Mouse (Mus musculus) adrenal gland, postnatal 10 days (tissue): ENCODE data around the gene Gadd45b. TPM values are rescaled to one million over a fixed set of nuclear protein-coding genes. Genes with fewer than 3 reads are reported as not detected.

Experiments used
- DNase-seq: peaks from one replicate; pipeline ENCODE4 v3.0.0; 2021; ENCODE audit warnings: mixed read lengths
- total RNA-seq, 2 experiments: library from RNA; stranded (reverse); gene quantifications; 2 replicates each; pipeline ENCODE4 v1.2.3; 2021

Gene Gadd45b
- total RNA-seq, 2 experiments from 2014 or later: 11.7 to 44.5 TPM

DNA sequence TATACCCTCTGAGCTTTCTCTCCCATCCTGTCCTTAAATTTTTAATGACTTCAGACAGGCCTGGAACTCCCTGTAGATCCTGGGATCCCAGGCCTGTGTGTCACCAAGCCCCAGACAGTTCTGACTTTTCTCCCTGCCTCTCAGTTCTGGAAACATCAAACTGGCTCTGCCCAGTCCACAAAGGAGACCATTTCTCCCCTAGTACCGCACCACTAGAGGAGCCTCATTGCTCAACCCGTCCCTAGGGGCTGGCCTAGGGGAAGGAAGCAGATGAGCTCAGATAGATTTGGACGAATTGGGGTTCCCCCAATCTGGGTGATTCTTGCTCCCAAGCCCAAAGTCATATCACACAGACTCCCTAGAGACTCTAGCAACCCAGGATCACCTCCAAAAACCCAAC lies 5.4 kb downstream of the Gadd45b start:
- DNase-seq: no peak

DNA sequence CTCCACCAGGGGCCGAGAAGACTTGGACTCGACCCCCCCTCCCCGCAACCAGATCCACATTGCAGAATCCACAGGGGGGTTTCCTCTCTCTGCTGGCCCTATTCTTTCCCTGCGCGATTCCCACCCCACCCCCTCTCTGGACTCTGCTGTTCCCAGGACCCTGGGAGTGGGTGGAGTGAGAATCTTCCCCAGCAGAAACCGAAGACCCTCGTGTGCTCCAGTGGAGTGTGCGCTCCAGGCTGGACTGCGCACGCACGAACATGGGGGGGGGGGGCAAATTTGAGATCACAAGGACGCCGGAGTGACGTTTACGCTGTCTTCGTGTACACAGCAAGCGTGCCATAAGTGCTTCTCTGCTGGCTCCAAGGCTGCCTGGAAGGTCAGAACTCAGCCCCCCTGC lies 5.8 kb downstream of the Gadd45b start:
- DNase-seq: no peak

DNA sequence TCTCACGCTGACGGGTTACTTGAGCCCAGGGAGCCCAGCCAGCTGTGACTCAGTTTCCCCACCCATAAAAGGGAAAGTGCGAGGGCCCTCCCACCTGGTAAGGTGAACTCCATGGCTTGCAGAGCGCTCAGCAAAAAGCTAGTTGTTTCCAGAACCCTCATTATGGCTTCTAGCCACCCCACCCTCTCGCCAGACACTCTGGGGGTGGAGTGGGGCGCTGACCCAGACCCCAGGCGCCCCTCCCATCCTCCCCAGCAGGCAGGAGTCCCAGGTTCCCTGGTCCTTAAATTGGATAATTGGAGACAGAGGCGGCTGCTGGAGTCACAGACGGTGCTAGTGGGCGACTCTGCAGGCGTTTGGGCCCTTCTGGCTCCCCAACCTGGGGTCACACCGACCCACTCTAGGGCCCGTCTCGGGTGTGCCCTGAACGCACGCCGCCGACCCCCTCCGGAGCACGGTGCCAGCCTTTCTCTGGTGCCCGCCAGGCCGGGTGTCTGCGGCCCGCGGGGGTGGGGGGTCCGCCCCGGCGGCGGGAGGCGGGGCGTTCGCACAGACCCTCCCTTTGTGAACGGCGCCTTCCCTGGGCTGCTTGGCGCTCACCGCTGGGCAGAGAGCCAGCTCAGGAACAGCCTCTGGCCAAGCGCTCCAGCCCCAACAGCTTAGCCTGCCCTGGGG lies 6.4 kb downstream of the Gadd45b start:
- DNase-seq: peak; percentile 84

DNA sequence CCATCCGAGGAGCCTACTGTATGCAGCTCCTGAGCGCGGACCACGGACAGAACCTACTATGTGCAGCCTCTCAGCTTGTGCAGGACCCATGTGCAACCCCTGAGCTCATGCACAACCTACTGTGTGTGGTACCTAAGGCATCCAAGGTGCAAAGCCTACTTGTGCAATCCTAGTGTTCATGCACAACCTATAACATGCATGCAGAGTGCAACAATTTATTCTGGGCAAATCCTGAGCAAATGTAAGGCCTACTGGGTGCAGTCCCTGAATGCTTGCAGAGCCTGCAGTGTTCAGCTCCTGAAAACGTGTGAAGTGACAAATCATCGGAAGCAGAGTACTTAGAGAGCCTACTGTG lies 6.9 kb downstream of the Gadd45b start:
- DNase-seq: no peak

DNA sequence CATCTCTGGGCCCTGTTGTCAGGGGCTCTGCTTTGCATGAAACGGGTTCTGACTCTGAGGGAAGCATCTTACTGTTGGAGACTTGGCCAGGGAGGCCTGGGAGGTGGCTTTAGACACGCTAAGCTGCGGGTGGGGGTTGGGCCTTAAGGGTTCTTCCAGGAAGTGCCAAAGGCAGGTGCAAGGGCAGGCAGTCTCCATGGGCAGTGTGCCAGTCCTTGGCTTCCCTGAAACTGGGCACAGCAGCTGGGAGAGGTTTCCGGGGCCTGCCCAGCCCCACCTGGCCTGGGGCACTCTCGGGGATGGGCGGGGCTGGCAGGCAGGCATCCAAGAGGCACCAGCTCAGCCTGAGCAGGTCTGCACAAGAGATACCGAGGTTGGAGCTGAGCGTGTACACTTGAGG lies 7.8 kb downstream of the Gadd45b start:
- peak; percentile 65 for DNase-seq

DNA sequence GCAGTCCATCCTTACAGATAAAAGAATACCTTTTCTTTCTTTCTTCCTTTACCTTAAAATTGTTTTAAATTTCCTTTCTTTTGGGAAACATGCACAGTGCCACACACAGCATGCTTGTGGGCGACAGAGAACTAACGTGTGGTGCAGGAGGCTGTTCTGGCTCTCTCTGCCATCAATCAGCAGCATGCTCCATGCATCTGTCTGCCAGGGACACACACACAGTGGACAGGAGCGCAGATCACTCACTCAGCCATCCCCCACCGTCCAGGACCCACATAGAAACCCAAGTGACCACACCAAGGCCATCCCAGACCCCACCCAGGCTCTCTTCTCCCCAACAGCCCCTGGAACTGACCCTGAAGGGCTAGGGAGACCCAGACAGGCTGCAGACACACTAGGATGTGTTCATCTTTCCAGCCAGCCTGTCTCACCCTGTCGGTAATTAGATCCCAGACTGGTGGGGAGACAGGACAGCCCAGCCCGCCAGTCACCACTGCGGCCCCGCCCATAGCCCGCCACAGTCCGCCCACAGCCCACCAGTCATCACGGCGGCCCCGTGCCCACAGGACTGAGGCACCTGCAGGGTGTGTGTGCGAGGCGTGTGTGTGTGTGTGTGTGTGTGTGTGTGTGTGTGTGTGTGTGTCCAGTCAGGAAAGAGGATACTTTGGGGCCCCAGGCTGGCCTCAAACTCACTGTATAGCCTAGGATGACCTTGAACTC lies 9.1 kb downstream of the Gadd45b start:
- DNase-seq: peak; percentile 30

DNA sequence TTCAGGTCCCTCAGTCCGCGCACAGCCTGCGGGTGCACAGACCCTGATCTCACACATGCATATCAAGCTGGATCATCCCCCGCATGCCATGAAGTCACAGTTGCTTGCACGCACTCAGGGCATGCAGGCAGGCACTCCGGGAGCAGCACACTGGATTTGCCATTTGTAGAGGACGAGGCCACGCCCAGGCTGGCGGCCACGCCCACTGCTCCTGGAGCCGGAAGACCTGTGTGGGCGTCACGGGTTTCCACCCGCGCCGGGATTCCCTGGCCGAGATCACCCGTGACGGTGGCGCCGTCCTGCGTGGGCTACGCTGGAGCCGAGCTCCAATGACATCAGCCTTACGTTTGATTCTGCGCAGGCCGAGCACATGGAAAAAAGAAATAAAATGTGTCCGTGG lies 9.8 kb downstream of the Gadd45b start:
- peak; percentile 89 for DNase-seq

DNA sequence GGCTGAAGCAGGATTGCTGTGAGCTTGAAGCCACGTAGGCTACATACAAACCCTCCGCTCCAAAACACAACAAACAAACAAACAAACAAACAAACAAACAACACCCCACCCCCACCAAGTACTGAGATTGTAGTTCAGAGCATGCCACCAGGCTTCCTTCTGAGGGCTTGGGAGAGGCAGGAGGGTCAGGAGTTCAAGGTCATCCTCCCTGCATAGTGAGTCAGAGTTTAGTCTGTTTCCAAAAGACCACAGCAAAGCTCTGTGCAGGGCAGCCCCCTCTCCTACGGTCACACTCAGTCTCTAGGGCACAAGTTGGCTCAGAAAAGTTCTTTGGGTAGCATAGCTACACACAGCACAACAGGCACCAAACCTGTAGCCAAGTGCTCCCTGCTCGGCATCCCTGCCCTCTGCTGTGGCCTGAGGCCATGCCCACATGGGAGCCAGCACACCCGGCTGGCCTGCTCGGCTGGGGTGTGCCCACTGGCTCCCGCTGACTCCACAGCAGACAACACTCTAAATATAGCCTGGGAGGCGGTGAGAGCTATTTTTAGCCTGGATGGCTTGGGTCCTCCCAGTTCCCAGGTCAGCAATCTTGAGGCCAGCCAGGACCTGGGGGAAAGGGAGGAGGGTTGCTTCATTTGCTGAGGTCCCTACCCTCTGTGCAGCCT lies 10.6 kb downstream of the Gadd45b start:
- DNase-seq: peak; percentile 81

DNA sequence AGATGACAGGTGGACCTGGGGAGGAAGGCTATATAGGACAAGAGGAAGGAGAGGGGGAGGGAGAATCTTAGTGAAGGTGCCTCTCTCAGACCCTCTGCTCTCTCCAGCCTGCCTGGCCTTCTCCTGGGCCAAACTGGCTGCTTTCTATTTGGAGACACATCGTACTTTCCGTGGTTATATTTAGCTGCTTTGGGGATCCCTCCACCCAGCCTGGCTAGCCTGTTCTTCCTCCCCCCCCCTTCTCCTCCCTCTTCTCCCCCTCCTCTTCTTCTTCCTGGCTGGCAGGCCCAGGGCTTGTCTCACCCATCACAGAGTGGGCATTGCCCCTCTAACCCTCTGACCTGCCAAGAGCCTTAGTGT lies 11.1 kb downstream of the Gadd45b start:
- no peak for DNase-seq

DNA sequence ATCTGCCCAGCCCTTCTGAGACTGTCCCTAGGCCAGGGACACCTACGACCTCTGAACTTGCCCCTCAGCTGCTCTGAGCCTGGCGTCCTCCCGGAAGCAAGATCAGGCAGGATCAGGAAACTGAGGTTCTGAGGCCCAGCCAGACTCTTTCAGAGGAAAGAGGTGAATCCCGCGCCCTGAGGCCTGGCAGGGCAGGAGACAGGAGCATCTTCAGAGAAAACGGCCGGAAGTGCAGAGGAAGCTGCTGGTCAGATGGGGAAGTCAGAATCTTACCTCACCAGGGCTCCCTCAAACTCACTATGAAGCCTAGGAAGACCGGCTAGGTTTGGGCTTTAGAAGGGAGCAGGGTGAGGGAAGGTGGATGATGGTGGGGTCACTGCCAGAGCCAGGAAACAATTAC lies 13.0 kb downstream of the Gadd45b start:
- DNase-seq: no peak

DNA sequence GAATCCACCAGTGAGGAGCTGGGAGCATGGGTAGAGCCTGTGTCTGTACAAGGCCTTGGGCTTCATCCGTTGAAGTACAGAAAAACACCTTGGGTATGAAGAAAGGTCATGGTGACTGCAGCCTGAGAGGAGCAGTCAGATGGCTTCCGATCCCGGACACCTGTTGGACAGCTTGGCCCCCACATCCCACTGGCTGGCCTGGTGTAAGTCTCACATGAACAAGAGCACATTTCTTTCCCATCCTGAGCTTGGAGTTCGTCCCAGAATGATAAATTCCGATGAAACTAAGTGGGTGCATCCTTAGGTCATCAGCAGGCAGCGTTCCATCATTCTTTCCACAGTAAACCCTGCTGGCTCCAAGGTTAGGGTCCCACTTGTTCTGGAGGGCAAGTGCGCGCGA lies 13.8 kb downstream of the Gadd45b start:
- DNase-seq: no peak

DNA sequence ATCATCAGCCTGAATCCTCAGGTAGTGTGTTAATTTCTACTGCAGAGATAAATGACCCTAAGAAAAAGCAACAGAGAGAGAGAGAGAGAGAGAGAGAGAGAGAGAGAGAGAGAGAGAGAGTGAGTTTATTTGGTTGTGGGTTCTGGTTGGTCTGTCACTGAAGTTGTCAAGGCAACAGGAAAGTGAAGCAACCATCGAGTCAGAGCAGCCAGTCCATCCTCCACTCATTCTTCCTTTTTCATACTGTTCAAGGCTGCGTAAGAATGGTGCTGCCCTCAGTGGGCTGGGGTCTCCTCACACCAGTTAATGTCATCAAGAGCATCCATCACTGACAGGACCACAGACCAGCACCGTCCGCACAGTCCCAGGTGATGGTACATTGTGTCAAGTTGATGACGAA lies 14.4 kb downstream of the Gadd45b start:
- DNase-seq: no peak

DNA sequence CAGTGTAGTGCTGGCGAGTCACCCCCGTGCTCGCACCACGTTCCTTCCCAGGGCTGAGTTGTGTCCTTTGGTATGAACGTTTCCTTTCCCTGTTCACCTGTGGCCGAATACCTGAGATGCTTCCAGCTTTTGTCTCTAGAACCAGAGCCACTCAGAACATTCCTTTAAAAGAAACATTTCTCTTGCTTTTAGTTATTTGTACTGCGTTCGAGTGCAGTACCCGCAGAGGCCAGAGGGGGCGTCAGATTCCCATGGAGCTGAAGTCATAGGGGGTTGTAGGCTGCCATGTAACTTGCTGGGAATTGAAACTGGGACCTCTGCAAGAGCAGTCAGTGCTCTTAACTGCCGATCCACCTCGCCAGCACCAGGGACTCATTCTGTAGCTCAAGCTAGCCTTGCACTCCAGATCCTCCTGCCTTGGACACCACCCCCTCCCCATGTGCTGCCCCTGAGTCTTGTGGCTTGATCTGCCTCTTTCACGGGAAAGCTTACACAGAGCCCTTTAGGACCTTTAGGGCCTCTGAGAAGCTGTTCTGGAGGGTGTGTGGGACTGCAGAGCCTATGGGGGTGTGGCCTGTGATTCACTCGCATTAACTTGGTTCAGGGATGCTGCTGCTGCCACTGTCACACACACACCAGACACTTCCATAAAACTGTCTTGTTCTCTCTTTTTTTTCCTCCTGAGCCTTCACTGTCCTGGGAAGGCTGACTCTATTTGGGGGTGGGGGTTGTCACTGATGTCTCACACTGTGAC lies 17.0 kb downstream of the Gadd45b start:
- DNase-seq: no peak

DNA sequence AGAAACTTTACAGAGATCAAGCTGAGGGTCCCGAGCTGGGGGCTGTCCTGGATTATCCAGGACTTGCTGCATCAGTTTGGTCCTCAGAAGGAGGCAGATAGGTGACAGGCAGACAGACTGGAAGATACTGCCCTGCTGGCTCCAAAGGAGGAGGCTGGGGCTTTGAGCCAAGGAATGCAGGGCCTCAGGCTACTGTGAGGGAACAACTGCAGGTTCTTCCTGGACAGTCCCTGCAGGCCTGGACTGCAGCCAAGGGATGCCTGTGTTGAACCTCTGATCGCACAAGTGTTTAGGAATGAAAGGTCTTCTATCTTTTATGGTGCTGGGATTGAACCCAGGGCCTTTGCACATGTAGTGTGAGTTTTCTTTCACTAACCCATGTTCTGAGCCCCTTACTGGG lies 17.9 kb downstream of the Gadd45b start:
- DNase-seq: peak; percentile 68

DNA sequence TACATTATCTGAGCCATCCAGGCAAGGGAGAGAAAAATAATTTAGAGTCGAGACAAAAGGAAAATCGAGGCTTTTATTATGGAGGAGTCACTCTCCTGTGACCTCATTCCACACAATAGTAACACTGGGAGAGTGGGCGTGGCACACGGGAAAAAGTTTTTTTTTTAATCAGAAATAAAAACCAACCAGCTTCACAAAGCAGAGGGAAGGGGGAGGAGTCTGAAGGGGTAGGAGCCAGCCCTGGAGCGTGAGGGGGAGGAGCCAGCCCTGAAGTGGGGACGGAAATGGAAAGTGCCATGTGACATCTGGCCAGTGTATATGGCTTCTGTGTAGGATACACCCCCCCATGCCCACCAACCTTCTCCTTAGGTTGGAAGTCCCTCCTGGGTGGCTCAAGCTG lies 18.7 kb downstream of the Gadd45b start:
- DNase-seq: no peak

DNA sequence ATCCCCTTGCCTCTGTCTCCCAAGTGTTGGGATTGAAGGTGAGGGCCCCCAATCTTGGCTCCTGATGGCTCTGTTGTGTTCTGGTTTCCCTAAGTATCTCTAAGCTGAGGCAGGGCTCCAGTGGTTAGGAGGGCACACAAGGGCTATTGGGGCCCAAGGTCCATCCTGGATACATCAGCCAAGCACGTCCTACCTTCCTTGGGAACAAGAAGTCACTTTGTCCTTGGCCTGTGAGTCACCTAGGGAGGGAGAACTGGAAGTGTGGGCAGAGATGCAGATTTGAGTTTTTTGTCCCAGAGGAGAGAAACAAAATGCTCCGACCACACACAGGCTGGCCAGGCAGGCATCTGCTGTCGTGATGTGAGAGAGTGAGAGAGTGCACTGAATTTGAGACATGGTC lies 19.2 kb downstream of the Gadd45b start:
- no peak for DNase-seq

DNA sequence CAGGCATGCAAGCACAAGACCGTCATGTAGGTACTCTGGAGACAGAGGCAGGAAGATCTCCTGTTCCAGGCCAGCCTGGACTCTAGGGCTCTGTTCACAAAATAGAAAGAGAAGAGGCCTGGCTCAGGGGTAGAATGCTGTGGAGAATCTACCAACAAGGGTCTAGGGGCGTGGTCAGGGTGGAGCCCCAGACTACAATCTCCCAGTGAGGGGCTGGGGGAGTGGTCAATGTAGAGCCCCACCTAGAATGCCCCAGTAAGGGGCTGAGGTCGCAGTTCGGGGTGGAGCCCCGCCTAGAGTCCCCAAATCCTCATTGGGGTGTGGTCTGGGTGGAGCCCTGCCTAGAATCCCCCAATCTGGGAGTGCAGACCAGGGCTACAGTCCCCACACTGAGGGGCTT lies 20.4 kb downstream of the Gadd45b start:
- no peak for DNase-seq

DNA sequence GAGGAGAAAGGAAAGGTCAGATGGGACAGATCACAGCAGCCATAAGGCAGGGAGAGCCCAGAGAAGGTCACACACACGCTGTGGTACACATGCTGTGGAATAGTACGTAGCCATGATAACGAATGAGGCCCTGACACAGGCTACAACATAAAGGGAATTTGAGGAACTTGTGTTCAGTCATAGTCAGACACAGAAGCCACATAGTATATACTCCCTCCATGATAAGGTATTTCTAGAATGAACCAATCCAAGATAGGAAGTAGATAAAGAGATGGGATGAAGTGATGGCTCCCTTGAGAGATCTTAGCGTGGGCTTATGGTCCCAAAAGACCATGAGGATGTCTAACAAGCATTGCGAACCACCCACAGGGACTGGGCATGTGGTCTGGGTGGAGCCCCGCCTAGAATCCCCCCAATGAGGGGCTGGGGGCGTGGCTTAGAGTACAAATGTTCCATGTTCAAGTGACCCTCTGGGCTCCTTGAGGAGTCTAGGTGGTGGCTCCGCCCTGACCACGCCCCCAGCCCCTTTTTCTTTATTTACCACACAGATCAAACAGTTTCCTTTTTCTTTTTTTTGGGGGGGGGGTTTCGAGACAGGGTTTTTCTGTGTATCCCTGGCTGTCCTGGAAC lies 22.0 kb downstream of the Gadd45b start:
- no peak for DNase-seq

DNA sequence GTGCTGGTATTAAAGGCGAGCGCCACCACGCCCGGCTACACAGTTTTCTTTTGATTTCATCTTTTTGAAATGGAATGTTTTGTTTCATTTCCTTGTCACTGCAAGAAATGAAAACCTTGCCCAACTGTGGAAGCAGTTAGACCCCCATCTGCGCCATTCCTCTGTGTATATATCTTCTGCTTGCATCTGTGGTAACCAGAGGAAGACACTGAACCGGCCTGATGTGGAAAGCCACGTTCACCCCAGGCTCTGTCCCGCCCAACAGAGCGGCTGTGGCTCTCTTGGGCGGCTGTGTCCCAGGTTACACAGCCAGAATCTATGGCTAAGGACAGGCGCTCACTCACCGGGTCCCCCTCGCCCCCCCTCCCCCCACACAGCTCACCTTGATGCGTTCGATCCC lies 22.6 kb downstream of the Gadd45b start:
- DNase-seq: no peak

DNA sequence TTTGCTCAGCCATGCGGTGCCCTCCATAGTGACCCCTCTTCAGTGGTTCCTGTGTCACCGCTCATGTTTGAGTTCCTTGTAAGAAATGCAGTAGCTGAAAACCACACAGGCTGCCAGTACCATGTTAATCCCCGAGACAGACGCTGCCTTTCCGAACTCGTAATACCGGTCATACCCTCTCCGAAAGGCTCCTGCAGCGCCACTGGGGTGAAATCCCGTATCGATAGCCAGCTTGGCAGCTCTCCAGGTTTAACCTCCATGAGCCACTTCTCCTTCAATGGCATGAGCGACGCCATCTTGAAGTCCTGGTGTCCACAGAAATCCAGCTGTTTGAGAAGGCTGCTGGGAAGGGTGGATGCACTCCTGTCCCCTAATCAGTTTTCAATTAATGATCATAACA lies 24.5 kb downstream of the Gadd45b start:
- no peak for DNase-seq

DNA sequence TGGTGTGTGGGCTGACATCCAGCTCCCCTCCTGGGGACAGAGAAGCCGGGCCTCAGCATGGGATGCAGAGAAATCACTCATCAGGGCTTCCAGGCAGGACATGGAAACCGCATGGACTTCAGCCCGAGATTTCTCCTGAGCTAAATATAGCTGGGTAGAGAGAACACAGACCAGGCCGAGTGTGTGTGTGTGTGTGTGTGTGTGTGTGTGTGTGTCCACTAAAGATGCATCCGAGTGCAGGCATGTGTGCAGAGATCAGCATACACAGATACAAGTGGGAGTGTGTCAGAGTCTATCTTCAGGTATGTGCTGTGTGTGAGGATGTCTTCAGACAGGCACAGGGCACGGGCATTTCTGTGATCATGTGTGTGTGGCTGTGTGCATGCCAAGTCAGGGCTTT lies 25.0 kb downstream of the Gadd45b start:
- no peak for DNase-seq

DNA sequence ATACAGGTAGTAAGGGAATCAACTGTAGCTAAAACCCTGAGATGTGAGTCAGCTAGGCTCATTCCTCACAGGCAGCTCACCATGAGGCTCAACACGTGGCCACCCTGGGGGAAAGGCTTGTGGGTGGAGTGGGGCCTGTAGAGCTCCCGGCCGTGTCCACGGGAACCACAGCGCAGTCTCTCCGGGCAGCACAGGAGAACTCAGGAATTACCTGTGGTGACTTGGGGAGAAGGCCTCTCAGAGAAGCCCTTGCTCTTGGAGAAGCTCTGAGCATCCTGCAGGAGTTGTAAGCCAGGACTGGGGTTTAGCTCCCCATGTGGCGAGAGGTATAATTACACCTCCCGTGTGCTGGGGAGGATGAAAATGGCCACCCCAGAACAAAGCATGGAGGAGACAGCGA lies 25.7 kb downstream of the Gadd45b start:
- peak; percentile 73 for DNase-seq

DNA sequence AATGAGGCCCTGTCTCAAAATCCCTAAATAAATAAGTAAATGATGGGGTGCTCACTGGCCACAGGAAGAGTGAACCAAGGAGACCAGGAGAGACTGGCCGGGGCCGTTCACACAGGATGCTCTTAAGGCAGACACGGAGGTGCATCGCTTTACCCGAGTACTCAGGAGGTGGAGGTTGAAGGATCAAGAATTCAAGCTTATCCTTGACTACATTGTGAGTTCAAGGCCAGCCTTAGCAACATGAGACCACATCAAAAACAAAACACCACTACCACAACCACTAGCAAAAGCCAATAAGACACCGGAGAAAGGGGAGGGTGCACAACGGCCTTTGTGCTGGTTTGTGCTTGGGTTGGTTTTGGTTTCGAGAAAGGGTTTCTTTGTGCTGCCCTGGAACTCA lies 26.5 kb downstream of the Gadd45b start:
- no peak for DNase-seq
